Mouse (Mus musculus) inflammation-experienced regulatory T-cells, adult 6 months (primary cell): ENCODE measurements around the gene Dpp9. TPM values are rescaled to one million over a fixed set of nuclear protein-coding genes. Genes with fewer than 3 reads are reported as not detected.
A peak's percentile ranks its signal among the peaks of the same experiment; 100 is the strongest.

ENCODE experiments used
- ATAC-seq: one replicate; pipeline ENCODE4 v1.8.0; 2017
- polyA plus RNA-seq, 3 experiments: library from polyadenylated mRNA; unstranded; fragments of 100-300 nt; shearing (Covaris generic); gene quantifications; one replicate each; pipeline ENCODE4 v1.2.1; 2017

The Dpp9 gene
- polyA plus RNA-seq, 3 experiments from 2014 or later = 13.6 to 17.5 (median 14.5) TPM

GRCm38 (mm10) chr17:56182975-56183657, 35.6 kb downstream of the Dpp9 start:
- ATAC-seq = peak; percentile 6

DNA sequence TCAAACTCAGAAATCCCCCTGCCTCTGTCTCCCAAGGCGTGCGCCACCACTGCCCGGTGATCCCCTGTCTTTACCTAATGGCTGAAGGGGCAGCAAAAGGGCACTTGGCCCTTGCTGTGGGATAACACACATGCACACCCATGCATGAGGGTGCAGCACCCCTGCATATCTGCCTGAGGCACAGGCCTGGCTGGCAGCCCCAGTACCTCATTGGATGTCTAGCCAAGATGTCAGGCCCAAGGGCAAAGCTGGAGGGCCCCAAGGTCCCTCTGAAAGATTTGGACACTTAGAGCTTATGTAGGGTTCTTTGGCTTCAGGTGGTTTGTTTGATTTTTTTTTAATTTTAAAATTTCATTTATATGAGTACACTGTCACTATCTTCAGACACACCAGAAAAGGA, 43.3 kb downstream of the Dpp9 start:
- ATAC-seq = no peak

- ATAC-seq = no peak
These were observed 45.2 kb downstream of the Dpp9 start for GRCm38 (mm10) chr17:56173401-56174046.

GRCm38 (mm10) chr17:56171881-56172280, 46.8 kb downstream of the Dpp9 start:
- ATAC-seq = no peak

GRCm38 (mm10) chr17:56171456-56171855, 47.2 kb downstream of the Dpp9 start:
- no peak for ATAC-seq

DNA sequence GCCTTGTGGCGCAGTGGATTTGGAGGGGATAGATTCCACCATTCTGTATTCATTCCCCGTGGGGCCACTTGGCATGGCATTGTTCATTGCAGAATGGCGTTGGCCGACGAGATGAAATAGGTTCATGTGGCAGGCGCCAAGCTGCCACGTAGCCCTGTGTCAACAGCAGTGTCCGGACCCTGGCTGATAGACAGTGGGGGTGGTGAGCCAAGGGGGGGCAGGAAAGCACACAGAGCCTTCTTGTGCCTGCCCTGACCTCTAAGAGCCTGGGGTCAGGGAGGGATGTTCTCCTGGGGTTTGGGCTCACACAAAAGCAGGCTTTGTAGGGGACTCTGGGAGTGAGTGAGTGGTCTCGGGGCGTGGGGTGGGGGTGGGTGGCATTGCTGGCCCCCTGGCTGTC, 48.1 kb downstream of the Dpp9 start:
- no peak for ATAC-seq

- ATAC-seq = peak; percentile 82
These were observed 48.9 kb downstream of the Dpp9 start for GRCm38 (mm10) chr17:56169830-56170229.

GRCm38 (mm10) chr17:56165671-56166070, 53.0 kb downstream of the Dpp9 start:
- ATAC-seq = no peak

DNA sequence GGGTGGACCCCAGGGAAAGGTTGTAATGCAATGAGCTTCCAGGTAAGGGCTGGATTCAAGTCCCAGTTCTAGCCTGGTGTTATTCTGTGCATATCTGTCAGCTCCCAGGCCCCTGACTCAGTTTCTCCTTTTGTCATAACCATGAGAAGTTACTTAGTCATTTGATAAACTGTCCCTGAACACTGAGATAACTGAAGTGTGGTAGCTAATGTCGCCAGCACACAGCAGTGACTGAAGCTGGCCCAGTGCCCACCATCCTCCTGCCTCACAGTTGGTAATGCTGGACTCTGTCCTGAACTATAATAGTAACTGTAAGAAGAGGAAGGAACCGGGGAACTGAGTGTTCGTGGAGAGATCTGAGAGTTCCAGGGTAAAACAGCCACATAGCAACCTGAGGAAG, 54.2 kb downstream of the Dpp9 start:
- ATAC-seq = no peak

- ATAC-seq = peak; percentile 82
These were observed 55.1 kb downstream of the Dpp9 start for GRCm38 (mm10) chr17:56163523-56164102.

- ATAC-seq = peak; percentile 90
These were observed 56.4 kb downstream of the Dpp9 start, which contains the start of gene Tnfaip8l1 for GRCm38 (mm10) chr17:56162231-56162774. Tnfaip8l1 (plus strand) TSS chr17:56162477.

GRCm38 (mm10) chr17:56159729-56160128, 59.0 kb downstream of the Dpp9 start:
- ATAC-seq = no peak

DNA sequence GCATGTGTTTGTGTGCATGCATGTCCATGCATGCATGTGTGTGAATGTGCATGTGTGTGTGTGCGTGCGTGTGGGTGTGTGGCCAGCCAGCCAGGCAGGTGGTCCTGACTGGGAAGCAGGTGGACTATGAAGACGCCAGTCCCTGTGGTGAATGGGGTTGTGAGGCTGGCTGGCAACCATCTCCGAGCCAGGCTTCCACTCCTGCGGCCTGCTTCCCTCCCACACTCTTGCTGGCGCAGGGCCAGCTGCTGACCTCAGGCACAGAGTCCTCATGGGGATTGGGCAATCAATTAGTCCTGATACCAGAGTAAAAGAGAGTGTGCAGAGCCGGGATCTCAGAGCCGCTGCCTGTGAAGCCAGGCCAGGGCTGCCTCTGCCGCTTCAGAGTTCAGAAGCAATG, 65.1 kb downstream of the Dpp9 start:
- ATAC-seq = no peak

GRCm38 (mm10) chr17:56149897-56150296, 68.8 kb downstream of the Dpp9 start:
- ATAC-seq = no peak

- no peak for ATAC-seq
These were observed 69.7 kb downstream of the Dpp9 start for GRCm38 (mm10) chr17:56148790-56149618.

GRCm38 (mm10) chr17:56148280-56148679, 70.4 kb downstream of the Dpp9 start:
- no peak for ATAC-seq

DNA sequence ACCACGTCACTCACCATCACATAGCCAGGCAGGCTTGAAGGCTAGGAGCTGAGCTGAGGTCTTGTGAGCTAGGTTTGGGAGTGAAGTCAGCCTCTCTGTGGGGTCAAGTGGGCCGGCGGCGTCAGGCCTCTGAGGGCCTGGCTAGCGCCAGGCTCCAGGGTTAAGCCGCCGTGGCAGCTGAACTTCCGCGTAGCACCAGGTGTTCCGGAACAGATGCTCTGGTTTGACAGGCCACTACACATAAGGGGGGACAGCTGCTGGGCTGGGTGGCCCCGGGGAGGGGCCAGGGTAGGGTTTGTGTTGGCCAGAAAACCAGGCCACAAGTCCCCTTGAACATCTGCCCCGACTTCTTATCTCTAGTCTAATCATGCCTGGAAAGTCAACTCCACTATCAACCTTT, 71.3 kb downstream of the Dpp9 start:
- ATAC-seq = no peak

DNA sequence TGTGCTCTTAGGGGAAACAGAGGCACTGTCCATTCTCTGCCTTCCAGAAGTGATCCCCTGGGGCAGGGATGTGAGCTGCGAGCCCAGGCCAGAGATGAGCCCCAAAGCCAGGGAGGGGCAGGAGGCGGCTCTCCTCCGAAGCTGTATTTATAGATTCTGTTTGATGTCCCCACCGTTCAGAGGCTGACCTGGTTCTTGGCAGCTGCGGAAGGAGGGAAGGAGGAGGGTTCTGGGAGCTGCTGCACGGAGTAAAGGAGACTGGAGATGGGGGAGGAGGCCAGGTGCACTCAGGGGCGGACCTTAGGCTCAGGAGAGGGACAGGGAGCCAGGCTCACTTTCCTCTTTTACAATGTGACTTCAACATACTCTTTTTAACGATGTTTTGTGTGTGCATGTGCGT, 72.6 kb downstream of the Dpp9 start:
- ATAC-seq = no peak

GRCm38 (mm10) chr17:56144546-56144945, 74.2 kb downstream of the Dpp9 start:
- ATAC-seq = no peak

DNA sequence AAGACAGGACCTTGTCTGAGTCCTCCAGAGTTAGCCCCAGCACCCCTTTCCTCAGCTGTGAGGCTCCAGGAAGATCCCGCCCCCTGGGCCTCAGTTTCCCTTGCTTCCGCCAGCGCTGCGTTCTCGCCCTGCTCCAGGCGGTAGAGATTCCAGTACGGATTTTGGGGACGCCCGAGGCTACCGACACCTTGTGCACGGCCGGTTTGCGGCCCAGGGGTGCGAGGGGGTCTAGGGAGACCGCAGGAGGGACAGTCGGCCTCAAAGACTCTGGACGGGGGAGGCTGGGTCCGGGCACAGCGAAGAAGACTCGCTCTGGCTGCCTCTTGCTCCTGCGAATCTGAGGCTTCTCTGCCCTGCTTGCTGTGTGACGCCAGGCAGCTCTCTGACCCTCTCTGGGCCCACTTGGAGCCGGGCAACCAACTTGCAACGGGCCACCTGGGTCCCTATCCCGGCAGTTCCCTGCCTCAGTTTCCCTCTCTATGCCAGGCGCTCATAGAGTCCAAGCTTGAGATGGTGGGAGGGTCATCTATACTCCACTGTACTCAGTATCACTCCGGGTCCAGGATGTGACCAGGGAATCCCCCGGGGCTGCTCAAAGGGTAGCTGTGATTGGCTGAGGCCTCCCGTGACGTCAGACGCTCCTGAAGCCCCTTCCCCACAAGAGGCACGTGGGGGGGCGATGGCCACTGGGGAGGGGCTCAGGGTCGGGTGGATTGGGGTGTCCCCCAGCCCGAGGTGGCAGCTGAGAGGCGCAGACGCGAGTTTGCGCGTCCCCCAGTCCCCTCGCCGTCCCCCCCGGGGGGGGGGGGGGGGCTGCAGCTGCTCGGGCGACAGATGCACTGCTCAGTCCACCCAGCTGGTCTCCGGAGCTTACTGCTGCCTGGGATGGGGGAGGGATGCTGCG, 76.8 kb downstream of the Dpp9 start:
- ATAC-seq = no peak

- peak; percentile 55 for ATAC-seq
These were observed 78.7 kb downstream of the Dpp9 start, which contains the start of gene Sema6b for GRCm38 (mm10) chr17:56139858-56140595. Sema6b (minus strand) TSS chr17:56140343.
